Mouse (Mus musculus) lung, postnatal 14 days (tissue): ENCODE data around the gene 1700020A23Rik.
"Not testable (repeated sequence)": the region's sequence is repeated elsewhere in the genome, so short reads cannot be mapped to it uniquely, and the experiment has no call there.

ENCODE experiments used
- DNase-seq: peaks from one replicate; pipeline ENCODE4 v3.0.0; 2021

The 1700020A23Rik gene

DNA sequence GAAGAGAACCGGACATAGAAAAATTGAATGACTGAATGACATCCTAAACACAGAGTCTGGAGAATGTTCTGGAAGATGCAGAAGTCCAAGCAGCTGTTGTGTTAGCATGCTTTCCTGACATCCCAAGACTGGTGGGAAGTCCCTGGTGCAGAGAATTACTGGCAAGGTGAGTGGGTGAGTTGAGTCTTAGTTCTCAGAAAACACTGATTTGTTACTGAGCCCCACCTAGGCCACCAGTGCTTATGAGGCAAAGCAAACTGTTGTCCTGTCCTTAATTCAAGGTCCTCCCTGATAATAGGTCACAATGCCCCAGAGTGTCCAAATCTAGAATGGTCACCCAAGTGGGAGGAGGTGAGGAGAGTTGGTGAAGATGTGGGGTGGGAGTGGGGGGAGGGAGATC, at the start of gene 1700020A23Rik, which contains the start of gene Gm28372:
Gene 1700020A23Rik (plus strand): TSS at position 321 of the 400 bp plus-strand sequence.
Gene Gm28372 (plus strand): TSS at position 301 of the 400 bp plus-strand sequence.
- no peak for DNase-seq

DNA sequence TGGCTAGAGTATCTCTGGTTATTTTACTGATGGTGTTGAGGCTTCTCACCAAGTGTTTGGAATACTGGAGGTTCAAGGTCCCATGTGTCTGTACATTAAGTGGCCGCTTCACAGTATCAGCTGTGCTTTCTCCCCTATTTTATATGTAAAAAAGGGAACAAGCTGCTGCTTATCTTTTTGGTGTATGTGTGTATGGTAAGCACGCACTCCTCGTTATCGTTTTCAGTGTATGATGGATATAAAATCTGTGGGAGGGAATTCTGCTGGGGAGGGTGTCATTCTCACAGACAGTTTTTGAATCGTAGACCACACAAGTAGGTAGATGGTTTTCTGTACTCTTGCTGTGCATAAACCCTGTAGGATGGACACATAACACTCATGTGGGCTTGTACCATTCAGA, 47.5 kb upstream of the 1700020A23Rik start:
- DNase-seq, result no peak

DNA sequence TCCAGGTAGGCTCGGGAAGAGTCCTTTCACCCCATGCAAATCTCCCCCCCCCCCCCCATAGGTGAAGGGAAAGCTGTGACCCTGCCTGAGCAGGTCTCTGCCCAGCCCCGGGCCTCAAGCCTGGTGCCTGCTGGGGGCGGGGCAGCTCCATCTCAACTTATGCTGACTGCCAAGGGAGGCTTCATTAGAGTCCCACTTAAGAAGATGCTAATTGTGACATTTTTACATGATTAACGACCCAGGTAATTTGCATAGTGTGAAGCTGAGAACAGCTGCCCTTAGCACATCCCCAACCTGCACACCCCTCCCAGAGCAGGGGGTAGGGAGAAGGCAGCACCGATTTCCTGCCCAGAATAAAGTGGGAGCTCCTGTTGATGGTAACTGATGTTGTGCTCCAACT, 46.2 kb upstream of the 1700020A23Rik start:
- no peak for DNase-seq

DNA sequence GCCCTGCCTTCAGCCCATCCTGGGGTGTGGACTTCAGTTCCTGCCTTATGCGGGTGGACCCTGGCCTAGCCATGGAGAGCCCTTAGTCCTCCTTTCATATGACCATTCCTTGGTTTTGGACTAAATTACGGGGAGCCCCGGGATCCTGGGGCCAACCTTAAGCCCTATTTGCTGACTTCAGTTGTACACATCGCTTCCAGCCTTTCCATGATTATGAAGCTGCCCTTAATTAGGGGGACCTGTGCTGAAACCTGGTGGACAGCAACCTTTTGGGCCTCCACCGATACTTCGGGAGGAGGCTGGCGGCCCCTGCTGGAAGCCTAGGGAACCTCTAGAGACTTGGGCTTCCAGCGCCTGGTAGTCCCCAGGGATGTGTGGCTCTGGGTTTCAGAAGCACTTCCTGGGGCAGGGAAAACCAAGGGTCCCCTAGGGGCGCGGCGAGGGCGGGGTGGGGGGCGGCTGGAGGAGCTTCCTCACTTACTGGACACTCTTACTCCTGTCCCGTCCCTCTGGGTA, 42.5 kb upstream of the 1700020A23Rik start:
- DNase-seq, result peak; percentile 64

DNA sequence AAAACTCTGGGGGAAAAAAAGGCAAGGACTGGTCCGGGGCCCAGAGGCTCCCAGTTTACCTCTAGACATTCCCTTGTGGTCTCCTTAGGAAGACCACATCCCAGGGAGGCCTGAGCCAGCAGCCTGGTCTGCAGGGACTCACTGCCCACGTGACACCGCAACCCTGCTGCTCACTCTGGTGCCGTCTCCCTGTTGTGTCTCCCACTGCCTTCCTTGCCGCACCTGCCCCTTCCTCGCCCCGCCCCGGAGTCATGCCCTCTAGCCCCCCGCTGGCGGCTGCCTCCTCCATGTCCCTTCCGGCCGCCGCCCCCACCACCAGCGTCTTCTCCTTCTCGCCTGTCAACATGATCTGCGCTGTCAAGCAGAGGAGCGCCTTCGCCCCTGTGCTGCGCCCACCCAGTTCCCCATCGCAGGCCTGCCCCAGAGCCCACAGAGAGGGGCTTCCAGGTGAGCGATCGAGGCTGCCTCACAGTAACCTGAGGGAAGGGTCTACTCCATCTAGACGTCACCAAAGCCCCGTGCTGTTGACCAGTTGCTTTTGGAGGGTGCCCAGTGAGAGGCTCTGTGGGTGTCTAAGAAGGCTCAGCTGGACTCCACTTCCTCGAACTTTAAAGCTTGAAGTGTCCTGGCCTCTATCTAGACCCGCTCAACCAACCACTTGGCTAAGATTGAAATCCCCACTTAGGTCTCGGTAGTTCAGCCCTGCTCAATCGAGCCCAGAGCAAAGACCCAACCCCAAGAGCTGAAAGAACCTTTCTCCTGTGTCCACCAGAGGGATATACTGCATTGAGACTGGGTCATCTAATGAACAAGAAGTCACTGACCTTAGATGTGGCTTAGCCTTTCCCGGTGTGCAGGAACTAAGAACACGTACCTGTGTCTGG, 39.6 kb upstream of the 1700020A23Rik start:
- no peak for DNase-seq

DNA sequence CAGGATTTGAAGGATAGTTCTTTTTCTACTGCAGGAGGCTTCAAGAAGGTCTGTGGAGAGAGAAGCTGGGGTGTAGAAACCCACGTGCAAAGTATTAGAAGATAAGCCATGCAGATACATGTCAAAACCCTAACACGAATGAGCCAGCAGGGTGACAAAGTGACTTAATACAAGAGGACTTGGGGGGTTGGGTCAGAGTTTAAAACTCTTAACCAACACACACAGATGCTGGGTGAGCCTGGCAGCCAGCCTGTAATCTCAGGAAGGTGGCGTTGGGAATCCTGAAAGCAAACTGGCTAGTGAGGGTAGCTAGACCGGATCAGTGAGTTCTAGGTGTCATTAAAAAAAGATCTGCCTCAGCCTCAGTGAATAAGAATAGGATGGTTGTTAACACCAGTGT, 37.7 kb upstream of the 1700020A23Rik start:
- no peak for DNase-seq

DNA sequence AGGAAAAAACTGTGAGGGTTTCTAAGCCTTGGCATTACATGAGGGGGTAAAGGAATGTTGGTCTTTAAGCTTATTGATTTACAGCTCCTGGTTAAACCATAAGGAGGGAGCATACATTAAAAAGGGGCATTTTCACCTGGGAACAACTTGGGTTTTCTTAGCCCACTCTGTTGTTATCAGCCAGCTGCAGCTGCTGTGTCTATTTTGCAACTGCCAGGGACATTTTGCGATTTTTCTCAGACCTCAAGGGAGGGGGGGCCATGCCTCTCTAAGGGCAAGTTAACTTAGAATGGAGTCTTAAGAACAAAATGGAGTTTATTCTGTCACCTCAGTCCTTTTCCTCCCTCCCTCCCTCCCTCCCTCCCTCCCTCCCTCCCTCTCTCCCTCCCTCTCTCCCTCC, 32.0 kb upstream of the 1700020A23Rik start:
- DNase-seq, result not testable (repeated sequence)

DNA sequence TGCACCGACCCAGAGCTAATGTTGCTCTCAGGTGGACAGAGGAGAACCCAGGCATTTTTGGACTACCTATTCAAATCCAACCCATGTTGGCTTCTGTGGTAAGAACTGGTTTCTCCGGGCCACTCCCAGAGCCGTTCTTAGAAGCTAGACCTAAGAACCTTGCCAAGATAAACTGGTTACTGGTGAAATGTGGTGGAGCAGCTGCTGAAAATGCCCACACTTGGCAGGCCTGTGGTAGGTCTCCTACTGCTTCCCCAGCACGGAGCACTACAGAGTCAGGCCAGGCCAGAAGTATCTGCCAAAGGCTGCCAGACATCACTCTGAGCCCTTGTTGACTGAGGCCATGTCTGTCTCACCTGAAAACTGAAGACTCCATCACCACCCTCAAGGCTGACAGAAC, 30.1 kb upstream of the 1700020A23Rik start:
- DNase-seq, result no peak

DNA sequence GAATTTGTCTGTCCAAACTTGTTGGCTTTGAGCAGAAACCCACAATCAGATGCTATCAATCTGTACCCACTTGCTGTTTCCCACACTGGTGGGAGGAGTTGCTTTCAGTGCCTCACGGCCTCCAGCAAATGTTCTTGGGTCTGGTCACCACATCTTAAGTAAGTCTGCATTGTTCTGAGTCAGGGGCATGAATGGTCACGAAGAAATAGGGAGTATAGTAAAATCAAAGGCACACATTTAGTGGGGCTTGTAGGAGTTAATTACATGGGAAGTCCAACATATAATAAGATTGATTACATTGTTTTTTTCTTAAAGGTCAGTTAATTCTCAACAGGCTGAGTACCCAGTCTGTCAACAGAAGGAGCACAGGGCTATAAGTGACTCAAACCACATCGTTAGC, 21.9 kb upstream of the 1700020A23Rik start:
- DNase-seq, result no peak

DNA sequence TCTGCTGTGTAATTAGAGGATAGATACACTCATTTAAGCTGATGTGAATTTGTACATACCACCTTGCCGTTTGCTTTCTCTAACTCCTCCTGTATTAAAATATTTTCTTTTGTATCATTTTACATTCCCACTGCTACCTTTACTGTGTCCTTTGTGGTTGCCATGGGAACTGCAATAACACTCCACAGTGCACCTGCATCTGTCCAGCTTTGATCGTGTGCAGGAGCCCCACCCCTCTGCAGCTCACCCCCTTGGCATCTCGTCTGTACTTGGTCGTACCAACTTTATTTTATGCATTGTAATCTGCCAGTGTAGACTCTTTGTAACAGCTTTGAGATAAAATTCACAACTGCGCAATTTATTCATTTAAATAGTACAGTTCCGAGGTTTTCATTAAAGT, 21.2 kb upstream of the 1700020A23Rik start:
- DNase-seq, result no peak

DNA sequence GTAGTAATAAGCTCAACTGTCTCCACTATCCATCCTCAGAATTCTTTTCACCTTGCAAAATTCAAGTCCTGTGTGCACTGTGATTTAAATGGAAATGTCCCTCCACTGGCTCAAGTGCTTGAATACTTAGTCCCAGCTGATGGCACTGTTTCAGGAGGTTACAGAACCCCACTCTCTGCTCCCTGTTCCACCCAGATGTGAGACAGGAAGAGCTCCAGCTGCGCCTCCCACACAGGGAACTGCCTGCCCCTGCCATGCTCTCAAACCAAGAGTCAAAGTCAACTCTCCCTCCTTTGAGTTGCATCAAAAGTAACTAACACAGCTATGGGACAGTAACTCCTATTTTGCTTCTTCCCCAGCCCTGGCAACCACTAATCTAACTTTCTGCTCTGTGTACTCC, 18.8 kb upstream of the 1700020A23Rik start:
- DNase-seq, result peak; percentile 51

DNA sequence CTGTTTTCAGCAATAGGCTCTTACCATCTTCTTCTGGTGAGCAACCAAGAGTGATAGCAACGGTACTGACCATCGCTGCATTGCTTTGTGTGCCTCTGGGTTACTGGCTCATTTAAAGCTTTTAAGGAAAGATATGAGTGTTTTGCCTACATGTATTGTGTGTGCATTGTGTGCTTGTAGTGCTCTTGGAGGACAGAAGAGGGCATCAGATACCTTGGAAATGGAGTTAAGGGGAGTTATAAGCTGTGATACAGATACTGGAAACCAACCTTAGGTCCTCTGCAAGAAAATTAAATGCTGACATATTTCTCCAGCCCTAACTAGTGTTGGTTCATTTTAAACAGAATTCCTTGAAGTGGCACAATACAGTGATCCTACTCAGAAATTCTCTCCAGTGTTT, 16.3 kb upstream of the 1700020A23Rik start:
- DNase-seq, result no peak

DNA sequence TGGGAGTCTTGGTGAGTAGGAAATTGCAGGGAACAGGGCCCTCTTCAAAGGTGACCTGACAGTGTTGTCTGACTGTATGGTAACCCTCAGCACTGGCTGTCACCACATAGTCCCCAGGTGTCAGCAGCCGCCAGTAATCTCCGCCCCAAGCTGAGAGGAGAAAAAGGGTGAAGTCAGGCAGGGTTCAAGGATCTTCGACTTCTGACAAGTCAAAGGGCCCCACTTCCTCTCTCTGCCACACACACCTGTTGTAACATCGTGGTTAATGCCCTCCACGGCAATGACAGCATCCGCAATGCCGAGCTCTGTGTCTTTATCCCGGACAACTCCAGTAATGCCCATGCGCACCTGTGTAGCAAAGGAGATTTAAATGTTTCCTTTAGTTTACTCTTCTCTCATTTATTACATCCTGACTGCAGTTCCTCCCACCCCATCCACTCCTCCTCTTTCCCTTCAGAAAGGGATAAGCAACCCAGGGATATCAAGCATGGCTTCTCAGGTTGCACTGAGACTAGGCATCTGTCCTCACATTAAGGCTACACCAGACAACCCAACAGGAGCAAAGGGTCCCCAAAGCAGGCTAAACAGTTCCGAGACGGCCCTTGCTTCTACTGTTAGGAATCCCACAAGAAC, 13.9 kb upstream of the 1700020A23Rik start:
- no peak for DNase-seq

DNA sequence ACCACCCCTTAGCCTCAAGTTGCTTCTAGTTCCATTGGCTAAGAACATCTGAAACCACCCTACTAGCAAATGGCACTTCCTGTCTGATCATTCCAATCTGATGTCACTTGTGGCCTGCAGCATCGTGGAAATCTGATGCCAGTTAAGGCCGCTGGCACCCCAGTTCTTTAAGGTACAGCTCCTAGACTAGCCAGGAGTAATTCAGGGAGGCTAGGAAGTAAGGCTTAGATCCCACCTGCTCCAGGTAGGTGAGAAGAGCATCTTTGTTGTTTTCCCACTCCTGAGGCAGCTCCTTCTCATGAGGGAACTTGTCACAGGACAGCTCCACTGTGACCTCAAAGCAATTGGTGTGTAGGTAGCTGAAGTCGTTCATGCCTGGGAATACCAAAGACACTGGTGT, 12.2 kb upstream of the 1700020A23Rik start:
- DNase-seq, result no peak

DNA sequence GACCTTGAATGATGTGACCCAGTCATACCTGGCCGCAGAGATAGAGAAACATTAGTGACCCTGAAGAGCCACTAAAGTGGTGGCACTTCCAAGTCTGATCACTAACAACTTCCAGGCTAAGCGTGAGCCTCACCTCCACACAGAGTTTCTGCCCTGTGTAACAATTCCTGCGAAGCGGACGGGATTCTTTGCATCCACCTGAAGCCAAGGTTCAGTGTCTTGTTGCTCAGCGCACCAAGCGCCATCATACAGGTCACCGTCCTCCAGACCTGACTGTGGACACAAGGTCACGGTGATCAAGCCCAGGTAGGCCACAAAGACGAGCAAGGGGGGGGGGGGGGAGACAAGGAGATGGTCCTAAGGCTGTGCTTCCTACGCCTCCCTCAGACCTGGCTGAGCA, 9.4 kb upstream of the 1700020A23Rik start:
- DNase-seq, result no peak

DNA sequence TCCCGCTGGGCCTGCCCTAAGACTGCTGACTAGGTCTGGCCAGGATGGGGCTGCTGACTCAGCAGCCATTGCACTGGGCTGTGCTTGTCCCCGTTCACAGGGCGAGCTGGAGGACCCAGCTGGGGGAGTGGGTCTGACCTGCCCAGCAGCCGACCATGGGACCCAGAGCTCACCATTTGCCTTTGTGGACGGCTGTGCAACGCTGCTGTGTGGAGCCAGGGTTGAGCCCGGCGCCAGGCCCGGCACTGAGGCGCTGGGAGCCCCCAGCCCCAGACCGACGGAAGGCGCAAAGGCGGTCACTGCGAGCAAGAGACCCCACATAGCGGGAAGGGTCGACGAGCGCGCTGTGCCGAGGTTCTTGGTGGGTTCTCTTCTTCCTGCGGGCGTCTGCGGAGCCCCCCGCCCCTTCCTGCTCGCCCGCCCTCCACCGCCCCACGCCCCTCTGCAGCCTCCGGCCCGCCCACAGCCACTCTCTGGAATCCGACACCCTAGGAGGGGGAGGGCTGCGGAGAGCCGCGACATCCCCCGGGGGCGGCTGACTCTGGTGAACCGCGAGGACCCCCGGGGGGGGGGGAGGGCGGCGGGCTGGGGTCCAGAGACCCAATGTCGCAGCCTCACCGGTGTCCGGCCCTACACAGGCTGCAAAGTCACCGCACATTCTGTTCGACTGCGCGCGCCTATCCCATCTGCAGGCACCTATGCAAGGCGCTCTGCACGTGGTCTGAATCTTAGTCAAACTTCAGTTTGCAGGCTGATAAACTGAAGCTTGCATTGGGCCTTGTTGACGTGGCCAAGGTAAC, 7.7 kb upstream of the 1700020A23Rik start, which contains the start of gene Cpxm1:
Gene Cpxm1 (minus strand): TSS at position 389 of the 800 bp plus-strand sequence.
- no peak for DNase-seq

DNA sequence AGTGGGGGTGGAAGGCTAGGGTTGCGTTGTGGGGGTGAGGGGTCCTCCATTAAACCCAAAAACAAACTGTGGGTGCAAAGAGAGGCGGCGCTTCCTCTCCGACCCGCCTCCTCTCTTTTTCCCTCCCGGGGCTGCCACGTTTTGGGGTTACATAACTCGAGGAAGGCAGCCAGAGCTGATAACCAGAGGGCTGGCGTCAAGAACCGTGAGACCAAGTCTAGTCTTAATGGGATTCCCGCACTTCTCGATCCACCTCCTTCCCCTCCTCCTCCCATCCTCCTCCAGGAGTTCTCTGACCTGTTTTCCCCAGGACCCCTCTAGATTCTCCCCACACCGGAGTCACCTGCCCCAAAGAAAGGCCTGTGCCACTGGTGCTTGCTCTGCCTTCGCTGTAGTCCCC, 7.0 kb upstream of the 1700020A23Rik start:
- peak; percentile 15 for DNase-seq

DNA sequence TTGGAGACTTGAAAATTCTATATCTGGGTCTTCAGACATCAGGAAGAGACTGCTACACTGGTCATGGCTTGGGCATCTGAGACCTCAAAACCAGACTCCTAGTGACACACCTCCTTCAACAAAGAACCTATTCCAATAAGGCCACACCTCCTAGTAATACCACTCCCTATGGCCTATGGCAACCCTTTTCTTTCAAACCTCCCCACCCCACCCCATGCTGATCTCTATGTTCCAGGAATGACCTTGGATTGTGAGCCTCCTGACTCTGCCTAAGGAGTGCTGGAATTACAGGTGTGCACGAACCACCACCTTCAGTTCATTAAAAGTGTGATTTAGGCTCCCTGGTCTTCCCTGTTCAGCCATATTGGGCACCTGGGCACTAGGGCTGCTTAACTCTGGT, 5.0 kb upstream of the 1700020A23Rik start:
- no peak for DNase-seq

DNA sequence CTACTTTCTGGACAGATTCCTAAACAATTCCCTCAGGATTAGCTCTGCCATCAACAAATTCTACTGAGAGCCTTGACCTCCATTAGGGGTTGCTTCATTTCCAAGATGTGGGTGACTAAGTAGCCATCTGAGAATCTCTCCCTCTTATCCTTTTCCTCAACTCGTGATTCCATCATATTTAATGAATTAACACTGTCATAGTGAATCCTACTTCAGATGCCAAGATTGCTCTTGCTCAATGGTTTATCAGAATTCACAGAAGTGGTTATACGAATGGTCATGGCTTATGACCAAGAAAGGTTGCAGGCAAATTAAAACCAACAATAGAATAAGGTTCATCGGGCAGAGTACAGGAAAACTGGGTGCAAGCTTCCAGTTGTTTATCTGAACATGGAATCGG, 3.2 kb upstream of the 1700020A23Rik start:
- no peak for DNase-seq

DNA sequence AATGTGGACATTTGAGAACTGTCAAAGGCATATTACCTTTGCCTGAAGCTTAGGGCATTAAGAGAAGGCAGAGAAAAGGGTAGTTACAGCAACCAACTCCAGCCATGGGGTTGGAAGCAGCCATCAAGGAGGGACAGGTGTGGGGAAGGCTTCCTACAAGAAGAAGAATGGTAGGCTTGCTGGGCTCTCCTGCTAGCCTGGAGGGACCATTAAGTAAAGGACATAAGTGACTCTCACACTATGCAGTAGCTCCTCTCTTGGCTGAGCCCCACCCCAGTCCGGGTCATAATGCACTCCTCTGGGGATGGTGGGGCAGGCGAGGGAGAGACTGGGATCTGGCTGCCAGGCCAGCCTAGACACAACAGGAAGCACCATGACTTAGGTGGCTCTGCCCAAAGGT, 1.1 kb downstream of the 1700020A23Rik start, which contains the start of gene Tmem239:
Gene Tmem239 (plus strand): TSS at position 301 of the 400 bp plus-strand sequence.
- DNase-seq, result no peak

DNA sequence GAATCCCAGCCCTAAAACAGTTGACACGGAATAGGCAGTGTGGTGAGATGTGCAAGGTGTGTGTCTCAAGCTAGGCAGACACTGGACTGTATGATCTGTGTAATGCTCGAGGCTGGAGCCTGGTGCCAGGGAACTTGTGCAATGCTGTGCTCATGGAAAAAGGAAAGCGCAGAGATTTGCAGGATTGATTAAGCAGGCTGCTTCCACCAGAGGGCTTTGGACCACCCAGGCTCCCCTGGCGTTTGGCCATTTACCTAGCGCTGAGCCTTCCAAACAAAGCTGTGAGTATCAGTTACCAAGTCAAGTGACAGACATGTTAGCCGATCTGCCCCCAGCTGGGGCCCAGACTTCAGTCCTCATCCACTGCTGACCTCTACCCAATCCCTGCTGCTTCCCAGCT, 3.1 kb downstream of the 1700020A23Rik start:
- no peak for DNase-seq

DNA sequence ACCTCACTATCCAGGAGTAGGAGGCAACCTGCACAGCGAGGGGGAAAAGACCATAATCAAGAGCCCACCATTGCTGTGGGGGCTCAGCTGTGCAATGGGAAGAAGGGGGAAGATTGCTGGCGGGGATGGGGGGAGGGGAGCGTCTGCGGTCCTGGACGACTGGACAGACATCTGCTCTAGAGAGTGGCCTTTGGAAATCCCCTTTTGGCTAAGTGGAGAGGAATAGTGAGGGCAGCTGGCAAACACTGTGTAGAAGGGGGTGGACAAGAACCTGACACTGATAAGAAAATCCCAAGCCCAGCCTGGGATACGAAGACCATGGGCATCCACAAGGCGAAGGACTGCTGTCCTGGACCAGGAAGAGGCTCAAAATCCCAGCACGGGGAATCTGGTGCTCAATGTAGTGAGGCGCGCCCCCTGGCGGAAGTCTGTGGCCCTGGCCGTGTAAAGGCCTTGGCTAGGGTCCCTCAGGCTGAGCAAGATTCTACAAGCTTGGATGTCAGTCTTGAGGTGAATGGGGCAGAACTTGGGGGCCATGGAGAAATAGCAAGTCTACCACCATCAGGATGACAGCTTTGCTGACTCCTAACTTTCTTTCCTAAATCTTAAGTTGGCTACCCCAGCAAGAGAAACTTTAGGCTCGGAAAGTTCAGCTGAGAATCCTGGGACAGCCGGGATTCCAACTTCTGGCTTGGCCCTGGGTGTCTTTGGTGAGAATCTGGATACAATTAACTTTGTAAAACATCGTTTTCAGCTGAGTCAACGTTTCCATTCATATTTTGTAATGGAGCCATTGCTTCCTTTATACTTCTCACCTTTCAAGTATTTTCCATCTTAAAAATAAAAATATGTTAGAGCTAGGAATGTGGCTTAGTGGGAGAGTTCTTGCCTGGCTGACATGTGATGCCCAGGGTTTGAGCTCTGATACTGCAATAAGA, 6.8 kb downstream of the 1700020A23Rik start:
- DNase-seq, result peak; percentile 90
